Comparison of ENCODE assay signal across 20 mouse cellular contexts in the genomic region with DNA sequence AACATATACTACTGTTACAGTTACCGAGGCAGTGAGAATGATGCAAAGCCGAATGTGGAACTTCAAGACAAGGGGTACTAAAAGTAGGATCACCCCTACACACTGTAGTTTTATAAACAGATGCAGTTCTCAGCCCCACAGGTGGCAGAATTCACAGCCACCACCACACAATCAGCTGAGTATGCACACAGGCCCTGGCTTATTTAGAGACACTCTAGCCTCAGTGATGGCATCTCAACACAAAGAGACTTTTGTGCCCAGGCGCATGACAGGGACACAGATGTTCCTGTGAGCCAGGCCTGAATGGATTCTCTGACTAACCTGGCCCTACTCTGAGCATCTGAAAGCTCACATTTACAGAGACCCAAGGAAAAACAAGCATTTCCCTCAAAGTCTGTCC. TPM values are rescaled to one million over a fixed set of nuclear protein-coding genes. Genes with fewer than 3 reads are reported as not detected.
DNase-seq lines count a peak whose midpoint lies in the region; TF ChIP-seq lines count a peak whose summit lies in the region.
"Had no signal": no experiment of that assay in that cellular context is flagged by ENCODE, and none has a peak within 500 bp of the region (broad histone marks: within the 10 kb centered on the region; RNA-seq: fewer than 3 reads in every experiment).

No protein-coding gene starts in this region.

- H3K4me3 ChIP-seq in gastrocnemius, adult 2 months: no peak overlapping the region
- H3K4me3 ChIP-seq: forebrain, embryonic 10.5 days; hindbrain, embryonic 13.5 days; neural tube, embryonic 13.5 days; stomach, embryonic 15.5 days had no signal

- intact Hi-C loops in gastrocnemius, adult 2 months (cut with DNase I): no loop called here
- intact Hi-C loops in left cerebral cortex, postnatal 4 days (cut with DNase I): no loop called here

- no peak for DNase-seq in gastrocnemius, adult 2 months
- no peak for DNase-seq in gastrocnemius, adult 18-20 months (ENCODE audit: low spot score)
- DNase-seq in left cerebral cortex, adult 11 months (ENCODE audit: low spot score): peak; percentile 58
- DNase-seq in left cerebral cortex, postnatal 4 days: no peak
- DNase-seq in brain, adult 2 months (ENCODE audit: low read depth, low spot score): peak; percentile 92
- DNase-seq in left cerebral cortex, adult 9 months (ENCODE audit: low spot score in 2 of 2): peak; percentile 40 to 66
- DNase-seq in kidney, adult 9 months: no peak
- no peak for DNase-seq in yolk sac, embryonic 10.5 days (ENCODE audit: low spot score)
- DNase-seq: adrenal gland, postnatal 14 days; B cell, adult 2 months; cerebellum, adult 9-10 months; heart, adult 18-20 months; kidney, adult 18-20 months; kidney, postnatal 14 days; liver; lung, adult 2 months had no signal

- H3K27ac ChIP-seq in gastrocnemius, adult 2 months: peak overlapping the region; percentile 56
- H3K27ac ChIP-seq: forebrain, embryonic 10.5 days; hindbrain, embryonic 13.5 days; neural tube, embryonic 13.5 days; stomach, embryonic 15.5 days had no signal

- TF ChIP-seq CTCF in gastrocnemius, adult 2 months (IDR thresholded peaks at IDR 0.05): no peak

RNA-seq across cellular contexts. Expression of a gene that starts 32.4 kb away (rescaled TPM):
- 1 to 10 TPM; 3.4 to 7.0 TPM for total RNA-seq in gastrocnemius, adult 2 months (2021)
- total RNA-seq in gastrocnemius, adult 18-20 months (2021): 1 to 10 TPM; 3.8 to 4.0 TPM
- 10 to 100 TPM; 33.2 to 34.7 TPM for total RNA-seq in left cerebral cortex, postnatal 4 days (2021)

RNA-seq across cellular contexts. Expression of a gene that starts 42.1 kb away (rescaled TPM):
- 10 to 100 TPM; 19.7 to 24.7 TPM for total RNA-seq in gastrocnemius, adult 2 months (2021)
- total RNA-seq in gastrocnemius, adult 18-20 months (2021): 10 to 100 TPM; 23.2 to 25.1 TPM
- 10 to 100 TPM; 99.3 to 99.6 TPM for total RNA-seq in left cerebral cortex, postnatal 4 days (2021)

RNA-seq across cellular contexts. Expression of a gene that starts 43.2 kb away (rescaled TPM):
- total RNA-seq in gastrocnemius, adult 2 months (2021): 1 to 10 TPM; 2.7 to 2.9 TPM
- 1 to 10 TPM; 3.5 to 4.1 TPM for total RNA-seq in gastrocnemius, adult 18-20 months (2021)
- total RNA-seq in left cerebral cortex, postnatal 4 days (2021): 10 to 100 TPM; 65.1 to 69.8 TPM

RNA-seq across cellular contexts. Expression of a gene that starts 52.1 kb away (rescaled TPM):
- 10 to 100 TPM in 1 of 2 experiments, 1 to 10 TPM in 1; 6.9 to 36.6 TPM for total RNA-seq in gastrocnemius, adult 2 months (2021)
- total RNA-seq in gastrocnemius, adult 18-20 months (2021): 1 to 10 TPM; 6.5 to 7.4 TPM
- total RNA-seq in left cerebral cortex, postnatal 4 days (2021): 10 to 100 TPM; 10.2 to 12.2 TPM

Comparison
In these comparisons a context has a peak if more than half of its experiments do, and no peak if none do; other contexts are left out.
1. DNase-seq: peak in left cerebral cortex, adult 11 months (single experiment), brain, adult 2 months (single experiment) and left cerebral cortex, adult 9 months (2 of 2); none in gastrocnemius, adult 2 months (single experiment), gastrocnemius, adult 18-20 months (single experiment), left cerebral cortex, postnatal 4 days (single experiment), kidney, adult 9 months (single experiment) and yolk sac, embryonic 10.5 days (single experiment).
2. RNA of a gene that starts 32.4 kb away (total RNA-seq): 33.2 to 34.7 TPM in left cerebral cortex, postnatal 4 days; 3.4 to 7.0 TPM in gastrocnemius, adult 2 months and 3.8 to 4.0 TPM in gastrocnemius, adult 18-20 months; every median in the first group is over 4 times any median in the second.
3. RNA of a gene that starts 43.2 kb away (total RNA-seq): 65.1 to 69.8 TPM in left cerebral cortex, postnatal 4 days; 3.5 to 4.1 TPM in gastrocnemius, adult 18-20 months and 2.7 to 2.9 TPM in gastrocnemius, adult 2 months; every median in the first group is over 10 times any median in the second.